8 mouse cellular contexts compared by ENCODE assay signal in genomic region chr17:66123066-66123815, GRCm38 (mm10). TPM values are rescaled to one million over a fixed set of nuclear protein-coding genes. Genes with fewer than 3 reads are reported as not detected.
DNase-seq lines count a peak whose midpoint lies in the region; ATAC-seq and TF ChIP-seq lines count a peak whose summit lies in the region.

Gene Ddx11 (plus strand): TSS chr17:66123520.

- peak; percentile 96 for DNase-seq in MN1 (ENCODE audit: low spot score)
- peak; percentile 95 for DNase-seq in cerebellum, adult 8-10 months
- peak; percentile 91 for DNase-seq in forelimb bud, embryonic 11.5 days (ENCODE audit: low read depth, low spot score)
- peak; percentile 79 for DNase-seq in layer of hippocampus, adult 9-10 months (ENCODE audit: low spot score)
- DNase-seq in thymus, adult 18-20 months, result peak; percentile 75 to 78

- no peaks in the 10 kb centered on the region for H3K27me3 ChIP-seq in lung, embryonic 15.5 days

- H3K36me3 ChIP-seq in lung, embryonic 15.5 days, result peaks cover 33% of the 10 kb centered on the region

- no peaks in the 10 kb centered on the region for H3K9me3 ChIP-seq in lung, embryonic 15.5 days

- peak; percentile 50 for TF ChIP-seq POLR2A in olfactory bulb, adult 2 months (IDR thresholded peaks at IDR 0.05; ENCODE audit: insufficient read depth, low read depth, low read length)

- H3K27ac ChIP-seq in lung, embryonic 15.5 days, result peak within 1 kb of the TSS; percentile 96
- H3K27ac ChIP-seq in olfactory bulb, adult 2 months (ENCODE audit: insufficient read depth, low read depth, low read length), result no peak within 1 kb of the TSS

- peak; percentile 85 to 86 for ATAC-seq in hematopoietic stem cell, adult 5-6 weeks (replicated peaks in 1 of 2; ENCODE audit: insufficient read depth in 1 of 2, low FRiP score in 2 of 2, low TSS enrichment in 1 of 2, low read depth in 1 of 2, poor library complexity in 2 of 2, severe bottlenecking in 2 of 2)
- peak; percentile 83 for ATAC-seq in lung, embryonic 15.5 days (ENCODE audit: borderline replicate concordance, extremely low read depth, low FRiP score, low TSS enrichment)

- H3K4me1 ChIP-seq in lung, embryonic 15.5 days, result peaks cover 15% of the 10 kb centered on the region
- H3K4me1 ChIP-seq in olfactory bulb, adult 2 months (ENCODE audit: control insufficient read depth, insufficient read depth, low read length), result no peaks in the 10 kb centered on the region; the same call in 1 of the 2 replicates

- peak within 1 kb of the TSS; percentile 85 for H3K4me3 ChIP-seq in lung, embryonic 15.5 days
- H3K4me3 ChIP-seq in olfactory bulb, adult 2 months (ENCODE audit: insufficient read depth, low read depth, low read length), result peak within 1 kb of the TSS; percentile 84

- H3K9ac ChIP-seq in lung, embryonic 15.5 days, result peak within 1 kb of the TSS; percentile 79

- WGBS in lung, embryonic 15.5 days, result 4% methylated on average over 45 of the region's 45 CpGs
- 4% methylated on average over 45 of the region's 45 CpGs for WGBS in olfactory bulb, adult 2 months

- no peak for TF ChIP-seq CTCF in olfactory bulb, adult 2 months (IDR thresholded peaks at IDR 0.05; ENCODE audit: insufficient read depth, low read depth, low read length)

- H3K4me2 ChIP-seq in lung, embryonic 15.5 days, result peak within 1 kb of the TSS; percentile 70

RNA-seq across cellular contexts. Expression of gene Ddx11, which starts in this region (rescaled TPM):
- 25.3 and 26.8 TPM in 2 replicates for total RNA-seq in hematopoietic stem cell, adult 5-6 weeks (2017)
- 22.6 and 28.7 TPM in 2 replicates for polyA plus RNA-seq in lung, embryonic 15.5 days (2015; fragmentation: Nextera tagmentation; extraction: Ambion mirVana)
- not detected in 2 replicates for polyA plus RNA-seq in olfactory bulb, adult 2 months (2012; ENCODE audit: insufficient read depth, insufficient read length, low replicate concordance, missing spikeins)

Comparison
In these comparisons a context has a peak if more than half of its experiments do, and no peak if none do; other contexts are left out.
1. RNA of gene Ddx11 (polyA plus RNA-seq): 22.6 to 28.7 TPM in lung, embryonic 15.5 days; not detected in olfactory bulb, adult 2 months; every median in the first group is over 10 times any median in the second.
2. Peak in every context shown above with its lines, with median percentiles within 50 percentile points of each other: DNase-seq.